Comparison of ENCODE assay signal across 9 mouse cellular contexts in the genomic region with DNA sequence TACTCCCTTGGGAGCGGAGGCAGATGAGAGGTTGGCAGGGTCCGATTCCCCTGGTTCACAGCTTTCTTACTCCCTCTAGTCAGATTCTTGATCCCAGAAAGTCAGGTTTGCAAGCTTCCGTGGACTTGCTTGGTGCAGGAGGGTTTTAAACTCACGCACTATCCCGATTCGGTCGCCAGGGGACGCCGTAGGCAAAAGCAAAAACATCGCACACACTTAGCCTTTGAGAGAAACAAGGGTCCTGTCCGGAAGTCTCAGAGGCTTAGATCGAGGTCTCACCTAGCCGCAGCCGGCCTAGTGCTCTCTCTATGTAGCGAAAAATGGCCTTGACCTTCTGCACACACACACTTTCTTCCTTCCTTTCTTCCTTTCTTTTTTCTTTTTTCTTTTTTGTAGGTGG. TPM values are rescaled to one million over a fixed set of nuclear protein-coding genes. Genes with fewer than 3 reads are reported as not detected.
A peak's percentile ranks its signal among the peaks of the same experiment; 100 is the strongest.
DNase-seq lines count a peak whose midpoint lies in the region; ATAC-seq and TF ChIP-seq lines count a peak whose summit lies in the region.
"Had no signal": no experiment of that assay in that cellular context is flagged by ENCODE, and none has a peak within 500 bp of the region (broad histone marks: within the 10 kb centered on the region; RNA-seq: fewer than 3 reads in every experiment).

No protein-coding gene starts in this region.

- H3K36me3 ChIP-seq in hindbrain, postnatal 0 days (ENCODE audit: insufficient read depth, low read length), result no peaks in the 10 kb centered on the region
- H3K36me3 ChIP-seq: limb, embryonic 13.5 days had no signal

- no peaks in the 10 kb centered on the region for H3K9me3 ChIP-seq in hindbrain, postnatal 0 days (ENCODE audit: low read length)

- TF ChIP-seq CTCF in hindbrain, postnatal 0 days (IDR thresholded peaks at IDR 0.05; ENCODE audit: low read depth), result peak; percentile 92

- WGBS in hindbrain, postnatal 0 days, result 4% methylated on average over 15 of the region's 15 CpGs

- peaks cover 55% of the 10 kb centered on the region for H3K27me3 ChIP-seq in hindbrain, postnatal 0 days (ENCODE audit: insufficient read depth, low read length)

- peak; percentile 57; the same call in 1 of the 2 replicates for ATAC-seq in hindbrain, postnatal 0 days

- H3K4me2 ChIP-seq in hindbrain, postnatal 0 days (ENCODE audit: low read depth, low read length), result no peak overlapping the region
- H3K4me2 ChIP-seq: limb, embryonic 13.5 days had no signal

- H3K4me3 ChIP-seq in hindbrain, postnatal 0 days (ENCODE audit: low read length), result no peak overlapping the region
- H3K4me3 ChIP-seq: limb, embryonic 13.5 days had no signal

- H3K27ac ChIP-seq in hindbrain, postnatal 0 days, result no peak overlapping the region
- H3K27ac ChIP-seq: limb, embryonic 13.5 days had no signal

- 0 out of 2 replicates have a peak, but pooled peaks cover 2% of the 10 kb centered on the region for H3K4me1 ChIP-seq in hindbrain, postnatal 0 days (ENCODE audit: insufficient read depth, low read length)

- H3K9ac ChIP-seq in hindbrain, postnatal 0 days (replicated peaks; ENCODE audit: low read length), result no peak overlapping the region
- H3K9ac ChIP-seq: limb, embryonic 13.5 days had no signal

- DNase-seq in cerebellum, adult 8-10 months, result peak; percentile 57
- no peak for DNase-seq in cerebellum, adult 11-12 months
- DNase-seq in urinary bladder, postnatal 14 days (ENCODE audit: low spot score), result peak; percentile 57
- DNase-seq in urinary bladder, postnatal 4 days (ENCODE audit: low spot score in 2 of 2), result no peak
- peak; percentile 84 for DNase-seq in embryo, embryonic 9.5 days (ENCODE audit: extremely low spot score)
- peak; percentile 86 for DNase-seq in hindbrain, postnatal 0 days (ENCODE audit: low spot score)
- peak; percentile 59 to 63 for DNase-seq in lung, adult 18-20 months
- peak; percentile 74 for DNase-seq in retina, postnatal 7 days (ENCODE audit: low read depth, low spot score)

RNA-seq across cellular contexts. Expression of gene Tmem221, which starts 2.7 kb away (rescaled TPM):
- 1.3 TPM in 1 of 2 replicates, not detected in the other for total RNA-seq in hindbrain, postnatal 0 days (2014; rRNA removed)
- polyA plus RNA-seq in hindbrain, postnatal 0 days (2015; fragmentation: Nextera tagmentation; extraction: Ambion mirVana), result 0.18 and 0.29 TPM in 2 replicates

RNA-seq across cellular contexts. Expression of gene Nxnl1, which starts 5.0 kb away (rescaled TPM):
- total RNA-seq in hindbrain, postnatal 0 days (2014; rRNA removed), result not detected in 2 replicates
- 0.20 TPM in 1 of 2 replicates, not detected in the other for polyA plus RNA-seq in hindbrain, postnatal 0 days (2015; fragmentation: Nextera tagmentation; extraction: Ambion mirVana)
- polyA plus RNA-seq: limb, embryonic 13.5 days had no signal

RNA-seq across cellular contexts. Expression of gene Slc27a1, which starts 7.3 kb away (rescaled TPM):
- 210 and 238 TPM in 2 replicates for total RNA-seq in hindbrain, postnatal 0 days (2014; rRNA removed)
- 127 and 152 TPM in 2 replicates for polyA plus RNA-seq in hindbrain, postnatal 0 days (2015; fragmentation: Nextera tagmentation; extraction: Ambion mirVana)

RNA-seq across cellular contexts. Expression of gene Mvb12a, which starts 18.7 kb away (rescaled TPM):
- total RNA-seq in hindbrain, postnatal 0 days (2014; rRNA removed), result 75.9 and 83.8 TPM in 2 replicates
- polyA plus RNA-seq in hindbrain, postnatal 0 days (2015; fragmentation: Nextera tagmentation; extraction: Ambion mirVana), result 83.7 and 85.7 TPM in 2 replicates

RNA-seq across cellular contexts. Expression of gene Bst2, which starts 24.1 kb away (rescaled TPM):
- 14.4 and 27.5 TPM in 2 replicates for total RNA-seq in hindbrain, postnatal 0 days (2014; rRNA removed)
- polyA plus RNA-seq in hindbrain, postnatal 0 days (2015; fragmentation: Nextera tagmentation; extraction: Ambion mirVana), result 21.0 and 22.7 TPM in 2 replicates

Comparison
In these comparisons a context has a peak if more than half of its experiments do, and no peak if none do; other contexts are left out.
1. DNase-seq: peak in cerebellum, adult 8-10 months (single experiment), urinary bladder, postnatal 14 days (single experiment), embryo, embryonic 9.5 days (single experiment), hindbrain, postnatal 0 days (single experiment), lung, adult 18-20 months (2 of 2) and retina, postnatal 7 days (single experiment); none in cerebellum, adult 11-12 months (single experiment) and urinary bladder, postnatal 4 days (0 of 2).